Mouse (Mus musculus) retina, postnatal 1 day (tissue): ENCODE measurements around the gene Bloc1s3.

ENCODE experiments used
- DNase-seq: peaks from one replicate; pipeline ENCODE4 v3.0.0-alpha.2; 2012

Gene Bloc1s3

GRCm38 (mm10) chr7:19477624-19478384, 30.4 kb downstream of the Bloc1s3 start:
- DNase-seq: no peak

GRCm38 (mm10) chr7:19477084-19477483, 31.1 kb downstream of the Bloc1s3 start:
- no peak for DNase-seq

- peak; percentile 85 for DNase-seq
Measured at GRCm38 (mm10) chr7:19473875-19474443, 34.2 kb downstream of the Bloc1s3 start.

GRCm38 (mm10) chr7:19472403-19472802, 35.8 kb downstream of the Bloc1s3 start:
- no peak for DNase-seq

GRCm38 (mm10) chr7:19470308-19470707, 37.9 kb downstream of the Bloc1s3 start:
- DNase-seq: no peak

- DNase-seq: no peak
Measured at GRCm38 (mm10) chr7:19469404-19469803, 38.8 kb downstream of the Bloc1s3 start.

GRCm38 (mm10) chr7:19468279-19468678, 39.9 kb downstream of the Bloc1s3 start:
- no peak for DNase-seq

GRCm38 (mm10) chr7:19467638-19468037, 40.5 kb downstream of the Bloc1s3 start:
- no peak for DNase-seq

GRCm38 (mm10) chr7:19466602-19467145, 41.5 kb downstream of the Bloc1s3 start:
- no peak for DNase-seq

GRCm38 (mm10) chr7:19464367-19465307, 43.5 kb downstream of the Bloc1s3 start:
- DNase-seq: no peak

- no peak for DNase-seq
Measured at GRCm38 (mm10) chr7:19462884-19463381, 45.2 kb downstream of the Bloc1s3 start, which contains the start of gene Exoc3l2. Gene Exoc3l2 (plus strand): TSS chr7:19463331.

- DNase-seq: no peak
Measured at GRCm38 (mm10) chr7:19462443-19462842, 45.7 kb downstream of the Bloc1s3 start.

- DNase-seq: peak; percentile 84
Measured at GRCm38 (mm10) chr7:19461488-19461887, 46.7 kb downstream of the Bloc1s3 start.

- no peak for DNase-seq
Measured at GRCm38 (mm10) chr7:19460500-19460899, 47.7 kb downstream of the Bloc1s3 start.

- no peak for DNase-seq
Measured at GRCm38 (mm10) chr7:19459144-19459870, 48.9 kb downstream of the Bloc1s3 start.

GRCm38 (mm10) chr7:19458591-19459111, 49.5 kb downstream of the Bloc1s3 start, which contains the start of gene Mark4:
Gene Mark4 (minus strand): TSS chr7:19458821.
- peak; percentile 89 for DNase-seq

GRCm38 (mm10) chr7:19458072-19458486, 50.1 kb downstream of the Bloc1s3 start:
- DNase-seq: peak; percentile 88

- no peak for DNase-seq
Measured at GRCm38 (mm10) chr7:19457414-19458071, 50.6 kb downstream of the Bloc1s3 start.

GRCm38 (mm10) chr7:19456628-19457027, 51.5 kb downstream of the Bloc1s3 start:
- no peak for DNase-seq

GRCm38 (mm10) chr7:19455819-19456495, 52.2 kb downstream of the Bloc1s3 start:
- no peak for DNase-seq

GRCm38 (mm10) chr7:19455186-19455585, 53.0 kb downstream of the Bloc1s3 start:
- DNase-seq: no peak
